Mouse (Mus musculus): ENCODE measurements at regions not wholly inside any gene's neighbourhood (a gene's known extent, or its start where the extent isn't known, plus 50 kb on each side); places are given as distances from the start of the nearest gene placed in this dataset.

DNA sequence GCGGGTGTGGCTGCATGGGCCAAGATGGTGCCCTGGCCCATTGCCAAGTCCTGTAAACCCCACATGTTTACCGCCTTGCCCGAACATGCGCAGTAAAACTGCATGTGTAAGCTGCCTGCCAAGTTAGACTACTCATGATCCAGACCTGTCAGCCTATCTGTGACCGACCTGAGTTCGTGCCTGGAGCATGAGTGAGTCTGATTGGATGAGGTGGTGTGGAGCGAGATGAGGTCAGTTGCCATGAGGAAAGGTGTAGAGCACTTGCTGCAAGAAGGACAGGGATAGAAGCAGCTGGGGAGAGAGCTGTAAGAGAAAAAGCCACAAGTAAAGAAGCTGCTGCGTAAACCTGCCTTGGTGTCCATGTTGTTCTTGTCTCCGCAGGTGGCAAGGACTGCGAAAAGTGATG is 122.1 kb upstream of the Pot1a start:
- H3K79me2 ChIP-seq (ENCODE audit: control insufficient read depth, insufficient read depth, low read length, poor library complexity), result peaks cover 2% of the 10 kb centered on the region
- TF ChIP-seq MAZ (IDR thresholded peaks at IDR 0.05; ENCODE audit: low read depth, low read length) (no peak), USF2 (IDR thresholded peaks at IDR 0.05; ENCODE audit: borderline replicate concordance in 1 of 2, insufficient read depth in 1 of 2, low read depth in 1 of 2, low read length in 2 of 2) (no peak), POLR2AphosphoS5 (IDR thresholded peaks at IDR 0.05; ENCODE audit: borderline replicate concordance, low read depth, low read length) (no peak), POLR2AphosphoS2 (IDR thresholded peaks at IDR 0.05; ENCODE audit: low read length) (0 out of 2 replicates have a peak, but pooled peaks have one; percentile 13), BHLHE40 (IDR thresholded peaks at IDR 0.05; ENCODE audit: borderline replicate concordance, low read depth, low read length) (no peak), TBP (IDR thresholded peaks at IDR 0.05; ENCODE audit: low read depth, low read length) (peak; percentile 13; the same call in 1 of the 2 replicates), TAL1 (IDR thresholded peaks at IDR 0.05; ENCODE audit: low read length) (no peak), NRF1 (IDR thresholded peaks at IDR 0.05; ENCODE audit: insufficient read depth, low read depth, low read length, poor library complexity, severe bottlenecking) (peak; percentile 82), MAX (IDR thresholded peaks at IDR 0.05; ENCODE audit: low read length) (peak; percentile 89), HCFC1 (IDR thresholded peaks at IDR 0.05; ENCODE audit: low read depth, low read length) (peak; percentile 1; the same call in 1 of the 2 replicates), ELF1 (IDR thresholded peaks at IDR 0.05; ENCODE audit: low read depth, low read length) (peak; percentile 75), MXI1 (IDR thresholded peaks at IDR 0.05; ENCODE audit: low read depth, low read length) (peak; percentile 50), CHD2 (IDR thresholded peaks at IDR 0.05; ENCODE audit: low read length) (peak; percentile 94), MYC (IDR thresholded peaks at IDR 0.05; ENCODE audit: low read depth, low read length) (peak; percentile 88), NELFE (IDR thresholded peaks at IDR 0.05; ENCODE audit: low read depth, low read length) (peak; percentile 26; the same call in 1 of the 2 replicates), SIN3A (IDR thresholded peaks at IDR 0.05; ENCODE audit: low read length) (peak; percentile 48), SMC3 (IDR thresholded peaks at IDR 0.05; ENCODE audit: low read depth, low read length) (no peak), E2F4 (IDR thresholded peaks at IDR 0.05; ENCODE audit: borderline replicate concordance, low read depth, low read length) (no peak), POLR2A (IDR thresholded peaks at IDR 0.05; ENCODE audit: control insufficient read depth in 1 of 2, insufficient read depth in 1 of 2, low read depth in 1 of 2, low read length in 2 of 2, poor library complexity in 1 of 2) (peak in 1 of 2 experiments; percentile 72; a peak in 2 of 4 replicates)
- peak overlapping the region; percentile 84 for H3K27ac ChIP-seq (ENCODE audit: control insufficient read depth, low read depth, low read length)
- no peaks in the 10 kb centered on the region for H3K9me3 ChIP-seq (replicated peaks; ENCODE audit: insufficient read depth, low read length)
- peak overlapping the region; percentile 86 to 95 for H3K4me3 ChIP-seq (ENCODE audit: control insufficient read depth in 1 of 2, insufficient read depth in 1 of 2, low read depth in 2 of 2, low read length in 2 of 2)
- H3K27me3 ChIP-seq (ENCODE audit: control insufficient read depth in 1 of 2, insufficient read depth in 2 of 2, low read length in 2 of 2), result no peaks in the 10 kb centered on the region
- H3K4me1 ChIP-seq (ENCODE audit: control insufficient read depth in 1 of 2, insufficient read depth in 2 of 2, low read length in 2 of 2), result peaks cover 0 to 6% of the 10 kb centered on the region in 2 experiments; a peak in 2 of 4 replicates
- peaks cover 0 to 4% of the 10 kb centered on the region in 2 experiments; a peak in 2 of 4 replicates for H3K36me3 ChIP-seq (ENCODE audit: control insufficient read depth in 1 of 2, insufficient read depth in 2 of 2, low read length in 2 of 2)
- H3K9ac ChIP-seq (ENCODE audit: control insufficient read depth, low read depth, low read length, poor library complexity, severe bottlenecking), result peak overlapping the region; percentile 83
- DNase-seq (ENCODE audit: low read depth, low spot score), result peak; percentile 98

DNA sequence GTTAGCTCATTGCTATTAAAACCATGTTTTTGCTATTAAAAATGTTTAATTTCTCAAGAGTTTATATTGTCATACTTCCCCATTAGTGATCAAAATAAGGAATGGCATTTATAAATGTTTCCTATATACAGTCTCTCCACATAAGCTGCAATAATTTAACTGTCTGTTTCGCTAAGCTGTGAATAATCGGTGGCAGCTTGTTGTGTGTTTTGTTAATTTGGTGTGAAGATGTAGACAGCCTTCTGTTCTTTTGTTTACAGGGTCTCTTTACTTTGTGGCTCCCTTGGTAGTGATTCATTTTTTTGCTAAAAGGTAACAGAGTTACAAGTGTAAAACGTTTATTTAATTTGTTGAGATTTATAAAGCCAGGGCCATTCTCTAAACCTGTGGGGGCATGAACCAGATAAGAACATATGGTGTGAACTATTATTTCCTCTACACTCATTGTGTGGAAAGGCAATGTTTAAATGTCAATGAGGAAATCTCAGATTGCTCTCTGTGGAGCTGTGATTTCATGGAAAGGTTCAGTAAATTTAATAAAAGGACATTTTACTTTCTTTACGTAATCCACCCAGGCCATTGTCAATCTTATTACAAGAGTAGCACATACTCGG is 108.9 kb upstream of the Pot1a start:
- H3K27ac ChIP-seq (ENCODE audit: control insufficient read depth, low read depth, low read length), result no peak overlapping the region
- H3K4me3 ChIP-seq (ENCODE audit: control insufficient read depth in 1 of 2, insufficient read depth in 1 of 2, low read depth in 2 of 2, low read length in 2 of 2), result no peak overlapping the region
- no peak for TF ChIP-seq HCFC1 (IDR thresholded peaks at IDR 0.05; ENCODE audit: low read depth, low read length)
- TF ChIP-seq USF1 (IDR thresholded peaks at IDR 0.05; ENCODE audit: low read depth, low read length), result no peak
- TF ChIP-seq NRF1 (IDR thresholded peaks at IDR 0.05; ENCODE audit: insufficient read depth, low read depth, low read length, poor library complexity, severe bottlenecking), result no peak
- no peak for TF ChIP-seq MYC (IDR thresholded peaks at IDR 0.05; ENCODE audit: low read depth, low read length)
- TF ChIP-seq SMC3 (IDR thresholded peaks at IDR 0.05; ENCODE audit: low read depth, low read length), result no peak
- no peak for TF ChIP-seq JUND (IDR thresholded peaks at IDR 0.05; ENCODE audit: low read depth, low read length)
- TF ChIP-seq ZKSCAN1 (IDR thresholded peaks at IDR 0.05; ENCODE audit: low read depth, low read length), result no peak
- no peak for TF ChIP-seq POLR2AphosphoS2 (IDR thresholded peaks at IDR 0.05; ENCODE audit: low read length)
- no peak for TF ChIP-seq GABPA (IDR thresholded peaks at IDR 0.05; ENCODE audit: low read depth, low read length)
- no peak for TF ChIP-seq RCOR1 (IDR thresholded peaks at IDR 0.05; ENCODE audit: low read depth, low read length)
- TF ChIP-seq KAT2A (conservative IDR thresholded peaks at IDR 0.05; ENCODE audit: low read depth, low read length), result no peak
- TF ChIP-seq MAFK (IDR thresholded peaks at IDR 0.05; ENCODE audit: borderline replicate concordance, low read depth, low read length), result no peak
- TF ChIP-seq EP300 (IDR thresholded peaks at IDR 0.05; ENCODE audit: low read depth in 1 of 2, low read length in 2 of 2), result no peak
- TF ChIP-seq POLR2A (IDR thresholded peaks at IDR 0.05; ENCODE audit: control insufficient read depth in 1 of 2, insufficient read depth in 1 of 2, low read depth in 1 of 2, low read length in 2 of 2, poor library complexity in 1 of 2), result no peak
- TF ChIP-seq CTCF (IDR thresholded peaks at IDR 0.05 in 2 of 3, conservative IDR thresholded peaks at IDR 0.05 in 1 of 3; ENCODE audit: control insufficient read depth in 1 of 3, insufficient read depth in 1 of 3, low read depth in 2 of 3, low read length in 3 of 3, poor library complexity in 1 of 3, severe bottlenecking in 1 of 3), result no peak
- TF ChIP-seq MEF2A (IDR thresholded peaks at IDR 0.05; ENCODE audit: extremely low read depth, insufficient replicate concordance, low read depth, low read length, poor library complexity, severe bottlenecking), result no peak
- no peak for TF ChIP-seq MYB (IDR thresholded peaks at IDR 0.05; ENCODE audit: low read depth, low read length)

More for the DNA sequence above, 108.9 kb upstream of the Pot1a start:
- DNase-seq (ENCODE audit: low read depth, low spot score), result no peak
- no peaks in the 10 kb centered on the region for H3K79me2 ChIP-seq (ENCODE audit: control insufficient read depth, insufficient read depth, low read length, poor library complexity)
- H3K36me3 ChIP-seq (ENCODE audit: control insufficient read depth in 1 of 2, insufficient read depth in 2 of 2, low read length in 2 of 2), result no peaks in the 10 kb centered on the region
- H3K9me3 ChIP-seq (replicated peaks; ENCODE audit: insufficient read depth, low read length), result no peaks in the 10 kb centered on the region
- no peak overlapping the region for H3K9ac ChIP-seq (ENCODE audit: control insufficient read depth, low read depth, low read length, poor library complexity, severe bottlenecking)
- H3K4me1 ChIP-seq (ENCODE audit: control insufficient read depth in 1 of 2, insufficient read depth in 2 of 2, low read length in 2 of 2), result no peaks in the 10 kb centered on the region
- H3K27me3 ChIP-seq (ENCODE audit: control insufficient read depth in 1 of 2, insufficient read depth in 2 of 2, low read length in 2 of 2), result no peaks in the 10 kb centered on the region; a peak in 1 of 4 replicates

Measured in MEL (cell line).